ENCODE assay signal across 10 mouse cellular contexts in genomic region chr2:65218318-65218717, GRCm38 (mm10). TPM values are rescaled to one million over a fixed set of nuclear protein-coding genes. Genes with fewer than 3 reads are reported as not detected.
DNase-seq lines count a peak whose midpoint lies in the region; ATAC-seq and TF ChIP-seq lines count a peak whose summit lies in the region.
"Had no signal": no experiment of that assay in that cellular context is flagged by ENCODE, and none has a peak within 500 bp of the region (broad histone marks: within the 10 kb centered on the region; RNA-seq: fewer than 3 reads in every experiment).

No protein-coding gene starts in this region.

- WGBS in lung, postnatal 0 days = 75% methylated on average over 9 of the region's 9 CpGs
- 70% methylated on average over 9 of the region's 9 CpGs for WGBS in intestine, postnatal 0 days

- no peak overlapping the region for H3K9ac ChIP-seq in lung, postnatal 0 days (replicated peaks; ENCODE audit: low read depth)
- no peak overlapping the region for H3K9ac ChIP-seq in intestine, postnatal 0 days (ENCODE audit: low read depth, low read length)
- H3K9ac ChIP-seq: lung, embryonic 14.5 days had no signal

- peak; percentile 36 for DNase-seq in left cerebral cortex, postnatal 4 days
- DNase-seq in left cerebral cortex, postnatal 36 days (ENCODE audit: low spot score in 2 of 2) = no peak
- DNase-seq in adrenal gland, postnatal 36 days = peak; percentile 68 to 77
- DNase-seq in gastrocnemius, postnatal 10 days = peak; percentile 26
- peak; percentile 80 for DNase-seq in lung, postnatal 0 days (ENCODE audit: low spot score)
- no peak for DNase-seq in thymus, postnatal 25 days
- DNase-seq: layer of hippocampus, adult 9-11 months; lung, embryonic 14.5 days had no signal

- ATAC-seq in lung, postnatal 0 days = peak; percentile 70
- no peak for ATAC-seq in intestine, postnatal 0 days
- no peak for ATAC-seq in CD4-positive, CD25-positive, alpha-beta regulatory T cell, adult 4 months

- TF ChIP-seq EP300 in lung, postnatal 0 days (IDR thresholded peaks at IDR 0.05) = no peak

- no peak for TF ChIP-seq CTCF in lung, postnatal 0 days (IDR thresholded peaks at IDR 0.05)
- TF ChIP-seq CTCF in intestine, postnatal 0 days (IDR thresholded peaks at IDR 0.05; ENCODE audit: low read depth) = no peak

- no peaks in the 10 kb centered on the region for H3K4me1 ChIP-seq in lung, postnatal 0 days (ENCODE audit: insufficient read depth, low read depth, low read length)
- peaks cover 10% of the 10 kb centered on the region; the same call in 1 of the 2 replicates for H3K4me1 ChIP-seq in intestine, postnatal 0 days (replicated peaks; ENCODE audit: control insufficient read depth, insufficient read depth, low read length)

- intact Hi-C loops in left cerebral cortex, postnatal 4 days (cut with DNase I) = no loop called here
- intact Hi-C loops in left cerebral cortex, postnatal 36 days (cut with DNase I) = no loop called here

- no peak overlapping the region for H3K27ac ChIP-seq in lung, postnatal 0 days (ENCODE audit: low read length)
- H3K27ac ChIP-seq in intestine, postnatal 0 days (ENCODE audit: low read depth, low read length) = no peak overlapping the region

- H3K9me3 ChIP-seq in lung, postnatal 0 days (ENCODE audit: low read length) = no peaks in the 10 kb centered on the region
- H3K9me3 ChIP-seq in intestine, postnatal 0 days (ENCODE audit: control insufficient read depth) = no peaks in the 10 kb centered on the region

- H3K4me3 ChIP-seq in lung, postnatal 0 days (ENCODE audit: low read depth, low read length) = no peak overlapping the region
- H3K4me3 ChIP-seq in intestine, postnatal 0 days (ENCODE audit: low read depth, low read length) = no peak overlapping the region

- no peaks in the 10 kb centered on the region for H3K27me3 ChIP-seq in lung, postnatal 0 days (replicated peaks; ENCODE audit: insufficient read depth, low read length)
- no peaks in the 10 kb centered on the region for H3K27me3 ChIP-seq in intestine, postnatal 0 days (replicated peaks; ENCODE audit: control insufficient read depth, insufficient read depth, low read length)

- H3K4me2 ChIP-seq in lung, postnatal 0 days (replicated peaks; ENCODE audit: low read depth, low read length) = no peak overlapping the region
- H3K4me2 ChIP-seq in intestine, postnatal 0 days (replicated peaks; ENCODE audit: low read depth) = no peak overlapping the region
- H3K4me2 ChIP-seq: lung, embryonic 14.5 days had no signal

- no peaks in the 10 kb centered on the region for H3K36me3 ChIP-seq in lung, postnatal 0 days (ENCODE audit: insufficient read depth, low read length)
- H3K36me3 ChIP-seq in intestine, postnatal 0 days (ENCODE audit: control insufficient read depth, insufficient read depth) = no peaks in the 10 kb centered on the region

RNA-seq across cellular contexts. Expression of gene Cobll1, which starts 20.9 kb away (rescaled TPM):
- 1 to 10 TPM; 7.2 to 9.3 TPM for total RNA-seq in left cerebral cortex, postnatal 4 days (2021)
- total RNA-seq in left cerebral cortex, postnatal 36 days (2021) = 1 to 10 TPM; 6.3 to 8.1 TPM
- total RNA-seq in adrenal gland, postnatal 36 days (2021) = 100 to 1,000 TPM; 264 to 353 TPM
- total RNA-seq in gastrocnemius, postnatal 10 days (2021) = 1 to 10 TPM; 7.3 to 9.2 TPM
- 8.8 and 9.4 TPM in 2 replicates for polyA plus RNA-seq in lung, postnatal 0 days (2015; fragmentation: Nextera tagmentation; extraction: Ambion mirVana)
- polyA plus RNA-seq in intestine, postnatal 0 days (2015; fragmentation: Nextera tagmentation; extraction: Ambion mirVana) = 14.2 and 17.3 TPM in 2 replicates
- polyA plus RNA-seq in CD4-positive, CD25-positive, alpha-beta regulatory T cell, adult 4 months (2017; shearing (Covaris generic)) = 1 to 10 TPM; 2.7 to 4.6 TPM

Comparison
In these comparisons a context has a peak if more than half of its experiments do, and no peak if none do; other contexts are left out.
1. DNase-seq: peak in left cerebral cortex, postnatal 4 days (single experiment), adrenal gland, postnatal 36 days (2 of 2), gastrocnemius, postnatal 10 days (single experiment) and lung, postnatal 0 days (single experiment); none in left cerebral cortex, postnatal 36 days (0 of 2) and thymus, postnatal 25 days (single experiment).
2. RNA of gene Cobll1, which starts 20.9 kb away (total RNA-seq): 264 to 353 TPM in adrenal gland, postnatal 36 days; 7.2 to 9.3 TPM in left cerebral cortex, postnatal 4 days, 7.3 to 9.2 TPM in gastrocnemius, postnatal 10 days and 6.3 to 8.1 TPM in left cerebral cortex, postnatal 36 days; every median in the first group is over 10 times any median in the second.